In genomic region chr11:109269662-109270341, GRCm38 (mm10) we compare ENCODE assay signal across 9 mouse cellular contexts. TPM values are rescaled to one million over a fixed set of nuclear protein-coding genes. Genes with fewer than 3 reads are reported as not detected.
DNase-seq lines count a peak whose midpoint lies in the region; ATAC-seq and TF ChIP-seq lines count a peak whose summit lies in the region.
"Had no signal": no experiment of that assay in that cellular context is flagged by ENCODE, and none has a peak within 500 bp of the region (broad histone marks: within the 10 kb centered on the region; RNA-seq: fewer than 3 reads in every experiment).

No protein-coding gene starts in this region.

- no peaks in the 10 kb centered on the region for H3K27me3 ChIP-seq in kidney, adult 2 months (replicated peaks; ENCODE audit: control insufficient read depth, insufficient read depth, low read length)
- no peaks in the 10 kb centered on the region for H3K27me3 ChIP-seq in limb, embryonic 12.5 days

- ATAC-seq in limb, embryonic 12.5 days (ENCODE audit: insufficient number of reproducible peaks, insufficient read depth, low FRiP score, low TSS enrichment, low read depth): peak; percentile 92

- no peak for TF ChIP-seq POLR2A in kidney, adult 2 months (IDR thresholded peaks at IDR 0.05; ENCODE audit: low read depth, low read length)

- H3K27ac ChIP-seq in kidney, adult 2 months (ENCODE audit: insufficient read depth, low read depth, low read length): no peak overlapping the region
- H3K27ac ChIP-seq in limb, embryonic 12.5 days: peak overlapping the region; percentile 89

- H3K4me3 ChIP-seq in kidney, adult 2 months (ENCODE audit: insufficient read depth, low read depth, low read length): no peak overlapping the region
- 0 out of 2 replicates have a peak overlapping the region, but pooled peaks have one; percentile 5 for H3K4me3 ChIP-seq in limb, embryonic 12.5 days (replicated peaks)

- H3K4me2 ChIP-seq in limb, embryonic 12.5 days: peak overlapping the region; percentile 41

- H3K9me3 ChIP-seq in limb, embryonic 12.5 days: no peaks in the 10 kb centered on the region

- DNase-seq in kidney, postnatal 14 days: peak; percentile 10
- no peak for DNase-seq in kidney, adult 2 months
- DNase-seq in embryo, embryonic 11 days: peak; percentile 49
- peak; percentile 3 to 34 for DNase-seq in monocyte, adult 2 months (ENCODE audit: low read depth in 1 of 2, low spot score in 2 of 2)
- no peak for DNase-seq in cerebellum, adult 9-10 months
- no peak for DNase-seq in adrenal gland, postnatal 10 days
- no peak for DNase-seq in thymus, postnatal 36 days
- DNase-seq: spleen, adult 18-20 months had no signal

- no peak overlapping the region for H3K9ac ChIP-seq in limb, embryonic 12.5 days (replicated peaks)

- TF ChIP-seq CTCF in kidney, adult 2 months (conservative IDR thresholded peaks at IDR 0.05; ENCODE audit: insufficient read depth, insufficient read length, low read depth, low read length): no peak

- no peaks in the 10 kb centered on the region for H3K36me3 ChIP-seq in kidney, adult 2 months (ENCODE audit: control insufficient read depth, insufficient read depth, low read length)
- peaks cover 3% of the 10 kb centered on the region; the same call in 1 of the 2 replicates for H3K36me3 ChIP-seq in limb, embryonic 12.5 days

- WGBS in kidney, adult 2 months: 18% methylated on average over 16 of the region's 16 CpGs
- 9% methylated on average over 16 of the region's 16 CpGs for WGBS in limb, embryonic 12.5 days

- no peaks in the 10 kb centered on the region for H3K4me1 ChIP-seq in kidney, adult 2 months (ENCODE audit: control insufficient read depth, insufficient read depth, low read length)
- peaks cover 33% of the 10 kb centered on the region for H3K4me1 ChIP-seq in limb, embryonic 12.5 days (replicated peaks)

RNA-seq across cellular contexts. Expression of gene Rgs9, which starts 28.1 kb away (rescaled TPM):
- polyA plus RNA-seq in kidney, adult 2 months (2012; rRNA removed): 0.86 and 1.4 TPM in 2 replicates
- 4.1 and 5.7 TPM in 2 replicates for polyA plus RNA-seq in limb, embryonic 12.5 days (2016; fragmentation: Nextera tagmentation; extraction: Ambion mirVana)
- 1 to 10 TPM; 5.3 to 7.8 TPM for total RNA-seq in adrenal gland, postnatal 10 days (2021)

Comparison
In these comparisons a context has a peak if more than half of its experiments do, and no peak if none do; other contexts are left out.
1. DNase-seq: peak in kidney, postnatal 14 days (single experiment), embryo, embryonic 11 days (single experiment) and monocyte, adult 2 months (2 of 2); none in kidney, adult 2 months (single experiment), cerebellum, adult 9-10 months (single experiment), adrenal gland, postnatal 10 days (single experiment) and thymus, postnatal 36 days (0 of 2).